Mouse (Mus musculus): ENCODE measurements at regions not wholly inside any gene's neighbourhood (a gene's known extent, or its start where the extent isn't known, plus 50 kb on each side); places are given as distances from the start of the nearest gene placed in this dataset.

- Histone ChIP-seq H3K9me3 (replicated peaks; ENCODE audit: control insufficient read depth, low read length) (no peaks in the 10 kb centered on the region), H3K4me2 (ENCODE audit: low read depth, low read length) (no peak overlapping the region), H3K4me1 (ENCODE audit: control insufficient read depth, low read depth, low read length) (no peaks in the 10 kb centered on the region), H3K27ac (ENCODE audit: low read length) (no peak overlapping the region), H3K27me3 (ENCODE audit: control insufficient read depth, insufficient read depth, low read depth, low read length) (no peaks in the 10 kb centered on the region), H3K4me3 (ENCODE audit: low read depth, low read length) (no peak overlapping the region), H3K36me3 (ENCODE audit: control insufficient read depth, insufficient read depth) (no peaks in the 10 kb centered on the region), H3K9ac (ENCODE audit: low read depth, low read length) (no peak overlapping the region)
- no peak for ATAC-seq (ENCODE audit: low read depth)
- WGBS (ENCODE audit: insufficient replicate concordance) = 59% methylated on average over 3 of the region's 3 CpGs
Observed at GRCm38 (mm10) chr15:40223272-40223671, 89.1 kb downstream of the 9330182O14Rik start.

- no peak overlapping the region for H3K27ac ChIP-seq (ENCODE audit: low read length)
- H3K4me3 ChIP-seq (ENCODE audit: low read depth, low read length) = no peak overlapping the region
- no peaks in the 10 kb centered on the region for H3K4me1 ChIP-seq (ENCODE audit: control insufficient read depth, low read depth, low read length)
- no peak overlapping the region for H3K4me2 ChIP-seq (ENCODE audit: low read depth, low read length)
- WGBS (ENCODE audit: insufficient replicate concordance) = 59% methylated on average over 4 of the region's 4 CpGs
- ATAC-seq (ENCODE audit: low read depth) = no peak
- no peaks in the 10 kb centered on the region for H3K9me3 ChIP-seq (replicated peaks; ENCODE audit: control insufficient read depth, low read length)
- no peaks in the 10 kb centered on the region for H3K36me3 ChIP-seq (ENCODE audit: control insufficient read depth, insufficient read depth)
- H3K9ac ChIP-seq (ENCODE audit: low read depth, low read length) = no peak overlapping the region
- H3K27me3 ChIP-seq (ENCODE audit: control insufficient read depth, insufficient read depth, low read depth, low read length) = no peaks in the 10 kb centered on the region
Observed at GRCm38 (mm10) chr15:40241764-40242163, 107.6 kb downstream of the 9330182O14Rik start.

DNA sequence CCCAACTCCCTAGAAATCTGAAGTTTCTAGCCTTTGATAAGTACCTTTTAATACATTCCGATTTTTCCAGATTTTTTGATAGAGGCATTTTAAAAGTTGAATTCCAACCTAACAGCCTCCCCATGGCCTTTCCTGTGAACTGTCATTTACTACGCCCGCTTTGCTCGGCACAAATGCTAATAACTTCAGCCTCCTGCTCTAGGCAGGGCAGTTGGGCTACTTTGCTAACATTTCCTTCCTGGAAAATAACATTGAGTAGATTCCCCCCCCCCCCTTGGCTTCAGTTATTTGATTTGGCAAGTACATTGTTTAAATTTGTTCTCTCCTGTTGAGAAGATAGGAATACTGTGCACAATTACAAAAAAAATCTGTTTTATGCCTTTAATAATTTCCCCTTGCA is 114.8 kb downstream of the 9330182O14Rik start:
- Histone ChIP-seq H3K9ac (ENCODE audit: low read depth, low read length) (no peak overlapping the region), H3K4me3 (ENCODE audit: low read depth, low read length) (no peak overlapping the region), H3K27me3 (ENCODE audit: control insufficient read depth, insufficient read depth, low read depth, low read length) (no peaks in the 10 kb centered on the region), H3K27ac (ENCODE audit: low read length) (no peak overlapping the region), H3K36me3 (ENCODE audit: control insufficient read depth, insufficient read depth) (no peaks in the 10 kb centered on the region), H3K9me3 (replicated peaks; ENCODE audit: control insufficient read depth, low read length) (no peaks in the 10 kb centered on the region), H3K4me2 (ENCODE audit: low read depth, low read length) (no peak overlapping the region), H3K4me1 (ENCODE audit: control insufficient read depth, low read depth, low read length) (no peaks in the 10 kb centered on the region)
- WGBS (ENCODE audit: insufficient replicate concordance) = 53% methylated on average over 4 of the region's 4 CpGs
- no peak for ATAC-seq (ENCODE audit: low read depth)

DNA sequence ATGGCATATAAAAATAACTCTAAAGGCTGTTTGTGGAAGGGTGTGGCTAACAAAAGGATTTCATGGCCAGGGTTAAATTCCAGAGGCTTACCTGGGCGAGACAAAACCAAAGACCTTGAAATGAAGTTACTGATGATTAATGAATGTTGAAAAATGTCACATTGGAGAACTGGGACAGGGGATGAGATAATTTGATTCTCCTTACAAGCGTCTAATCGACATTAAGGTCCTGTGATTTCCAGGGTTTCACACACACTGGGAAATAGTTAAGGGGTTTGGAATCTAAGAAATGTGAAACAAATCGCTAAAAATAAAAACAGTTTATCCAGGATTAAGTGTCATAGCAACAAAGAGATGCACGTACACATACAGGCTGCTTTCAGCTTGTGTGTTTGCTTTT is 125.3 kb downstream of the 9330182O14Rik start:
- Histone ChIP-seq H3K27ac (ENCODE audit: low read length) (no peak overlapping the region), H3K4me3 (ENCODE audit: low read depth, low read length) (no peak overlapping the region), H3K9me3 (replicated peaks; ENCODE audit: control insufficient read depth, low read length) (no peaks in the 10 kb centered on the region), H3K36me3 (ENCODE audit: control insufficient read depth, insufficient read depth) (no peaks in the 10 kb centered on the region), H3K27me3 (ENCODE audit: control insufficient read depth, insufficient read depth, low read depth, low read length) (no peaks in the 10 kb centered on the region), H3K4me1 (ENCODE audit: control insufficient read depth, low read depth, low read length) (no peaks in the 10 kb centered on the region), H3K9ac (ENCODE audit: low read depth, low read length) (no peak overlapping the region), H3K4me2 (ENCODE audit: low read depth, low read length) (no peak overlapping the region)
- 57% methylated on average over 5 of the region's 5 CpGs for WGBS (ENCODE audit: insufficient replicate concordance)
- no peak for ATAC-seq (ENCODE audit: low read depth)

DNA sequence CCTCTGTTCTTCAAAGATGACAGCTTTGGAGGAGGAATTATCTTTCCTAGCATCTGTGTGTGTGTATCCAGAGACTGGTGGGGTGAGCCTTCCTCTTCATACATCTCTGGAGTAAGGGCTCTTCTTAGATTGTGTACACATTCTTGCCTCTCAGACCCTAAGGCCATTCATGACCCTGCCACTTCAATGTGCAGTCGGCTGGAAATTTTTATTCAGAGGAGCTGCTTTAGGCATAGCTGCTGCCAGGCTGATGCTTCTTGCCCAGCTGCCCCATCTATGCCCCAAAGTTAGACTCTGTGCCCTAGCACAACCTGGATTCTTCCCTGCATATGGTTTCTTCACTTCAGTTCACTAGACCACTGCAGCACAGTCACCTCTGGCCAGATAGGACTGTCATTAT is 144.9 kb downstream of the 9330182O14Rik start:
- no peaks in the 10 kb centered on the region for H3K36me3 ChIP-seq (ENCODE audit: control insufficient read depth, insufficient read depth)
- no peak overlapping the region for H3K9ac ChIP-seq (ENCODE audit: low read depth, low read length)
- 61% methylated on average over 1 of the region's 1 CpGs for WGBS (ENCODE audit: insufficient replicate concordance)
- H3K9me3 ChIP-seq (replicated peaks; ENCODE audit: control insufficient read depth, low read length) = no peaks in the 10 kb centered on the region
- H3K27me3 ChIP-seq (ENCODE audit: control insufficient read depth, insufficient read depth, low read depth, low read length) = no peaks in the 10 kb centered on the region
- no peak for ATAC-seq (ENCODE audit: low read depth)
- H3K4me2 ChIP-seq (ENCODE audit: low read depth, low read length) = no peak overlapping the region
- no peaks in the 10 kb centered on the region for H3K4me1 ChIP-seq (ENCODE audit: control insufficient read depth, low read depth, low read length)
- H3K4me3 ChIP-seq (ENCODE audit: low read depth, low read length) = no peak overlapping the region
- H3K27ac ChIP-seq (ENCODE audit: low read length) = no peak overlapping the region

DNA sequence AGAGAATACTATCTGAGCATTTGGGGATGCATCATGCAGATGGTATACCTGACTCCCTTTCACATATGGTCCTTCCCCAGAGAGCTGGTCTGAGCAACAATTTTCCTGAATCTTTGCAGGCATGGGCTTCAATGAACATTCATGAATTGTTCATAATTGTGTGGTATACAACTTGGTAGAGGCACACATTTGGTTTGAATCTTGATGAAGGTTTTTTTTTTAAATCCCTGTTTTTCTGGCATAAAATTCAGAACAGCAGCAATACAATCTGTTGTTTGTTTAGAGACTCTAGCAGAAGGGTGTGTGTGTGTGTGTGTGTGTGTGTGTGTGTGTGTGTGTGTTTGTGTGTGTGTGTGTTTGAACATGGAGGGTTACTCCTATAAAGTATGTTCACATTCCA is 146.4 kb downstream of the 9330182O14Rik start:
- Histone ChIP-seq H3K27me3 (ENCODE audit: control insufficient read depth, insufficient read depth, low read depth, low read length) (no peaks in the 10 kb centered on the region), H3K4me3 (ENCODE audit: low read depth, low read length) (no peak overlapping the region), H3K4me2 (ENCODE audit: low read depth, low read length) (no peak overlapping the region), H3K27ac (ENCODE audit: low read length) (no peak overlapping the region), H3K9ac (ENCODE audit: low read depth, low read length) (no peak overlapping the region), H3K9me3 (replicated peaks; ENCODE audit: control insufficient read depth, low read length) (no peaks in the 10 kb centered on the region), H3K36me3 (ENCODE audit: control insufficient read depth, insufficient read depth) (no peaks in the 10 kb centered on the region), H3K4me1 (ENCODE audit: control insufficient read depth, low read depth, low read length) (no peaks in the 10 kb centered on the region)
- ATAC-seq (ENCODE audit: low read depth) = no peak

DNA sequence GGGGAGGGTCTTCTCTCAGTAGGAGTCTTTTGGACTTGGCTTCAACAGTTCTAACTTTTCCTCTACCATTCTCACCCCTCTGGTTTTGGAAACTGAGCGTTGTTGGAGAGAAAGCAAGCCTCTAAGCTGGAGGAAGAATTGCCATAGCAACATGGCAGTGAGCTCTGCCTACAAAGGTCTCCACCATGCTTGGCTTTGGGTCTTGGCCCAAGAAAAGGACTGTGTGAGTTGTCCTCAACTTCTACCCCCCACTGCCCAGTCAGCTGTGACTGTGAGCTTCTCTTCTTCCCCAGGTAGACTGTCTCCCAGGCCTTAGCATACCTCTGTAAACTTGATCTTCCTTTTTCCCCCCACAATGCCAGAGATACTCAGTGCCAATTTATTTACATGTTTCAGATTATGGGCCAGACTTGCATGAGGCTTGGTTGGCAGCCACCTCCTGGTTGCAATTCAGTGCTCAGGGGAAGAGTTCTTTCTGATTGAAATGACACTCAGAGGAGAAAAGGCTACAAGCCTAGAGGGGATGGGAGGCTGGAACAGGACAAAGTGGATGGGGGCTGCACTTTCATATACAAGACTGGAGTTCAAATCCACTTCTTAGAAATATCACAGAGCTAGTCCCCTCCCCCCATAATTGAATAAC is 147.0 kb downstream of the 9330182O14Rik start:
- Histone ChIP-seq H3K36me3 (ENCODE audit: control insufficient read depth, insufficient read depth) (no peaks in the 10 kb centered on the region), H3K4me1 (ENCODE audit: control insufficient read depth, low read depth, low read length) (no peaks in the 10 kb centered on the region), H3K4me2 (ENCODE audit: low read depth, low read length) (no peak overlapping the region), H3K27ac (ENCODE audit: low read length) (no peak overlapping the region), H3K9ac (ENCODE audit: low read depth, low read length) (no peak overlapping the region), H3K9me3 (replicated peaks; ENCODE audit: control insufficient read depth, low read length) (no peaks in the 10 kb centered on the region), H3K27me3 (ENCODE audit: control insufficient read depth, insufficient read depth, low read depth, low read length) (no peaks in the 10 kb centered on the region), H3K4me3 (ENCODE audit: low read depth, low read length) (no peak overlapping the region)
- whole genome bisulfite sequencing (ENCODE audit: insufficient replicate concordance) = 36% methylated on average over 1 of the region's 1 CpGs
- no peak for ATAC-seq (ENCODE audit: low read depth)

DNA sequence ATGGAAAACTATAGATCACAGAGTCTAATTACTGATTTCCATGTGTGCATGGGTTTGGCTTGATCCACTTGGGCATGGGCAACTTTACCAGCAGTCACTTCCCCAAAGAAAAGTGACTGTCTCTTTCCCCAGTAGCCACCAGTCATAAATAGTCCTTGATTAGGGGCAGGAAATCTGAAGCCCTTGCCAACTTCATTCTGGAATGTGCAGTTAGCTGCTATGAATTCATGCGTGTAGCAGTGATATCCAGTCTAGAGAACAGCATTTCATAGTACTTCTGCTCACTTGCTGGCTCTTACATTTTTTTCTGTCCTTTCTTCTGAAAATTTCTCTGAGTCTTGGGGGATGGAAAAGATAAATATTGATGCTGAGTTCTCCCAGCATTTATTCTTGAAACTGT is 157.4 kb downstream of the 9330182O14Rik start:
- no peak overlapping the region for H3K4me2 ChIP-seq (ENCODE audit: low read depth, low read length)
- no peaks in the 10 kb centered on the region for H3K27me3 ChIP-seq (ENCODE audit: control insufficient read depth, insufficient read depth, low read depth, low read length)
- 53% methylated on average over 1 of the region's 1 CpGs for WGBS (ENCODE audit: insufficient replicate concordance)
- no peak overlapping the region for H3K4me3 ChIP-seq (ENCODE audit: low read depth, low read length)
- ATAC-seq (ENCODE audit: low read depth) = no peak
- no peaks in the 10 kb centered on the region for H3K9me3 ChIP-seq (replicated peaks; ENCODE audit: control insufficient read depth, low read length)
- H3K27ac ChIP-seq (ENCODE audit: low read length) = no peak overlapping the region
- no peak overlapping the region for H3K9ac ChIP-seq (ENCODE audit: low read depth, low read length)
- no peaks in the 10 kb centered on the region for H3K36me3 ChIP-seq (ENCODE audit: control insufficient read depth, insufficient read depth)
- no peaks in the 10 kb centered on the region for H3K4me1 ChIP-seq (ENCODE audit: control insufficient read depth, low read depth, low read length)

GRCm38 (mm10) chr15:40312226-40312625 is 178.1 kb downstream of the 9330182O14Rik start:
- Histone ChIP-seq H3K9me3 (replicated peaks; ENCODE audit: control insufficient read depth, low read length) (no peaks in the 10 kb centered on the region), H3K9ac (ENCODE audit: low read depth, low read length) (no peak overlapping the region), H3K4me2 (ENCODE audit: low read depth, low read length) (no peak overlapping the region), H3K36me3 (ENCODE audit: control insufficient read depth, insufficient read depth) (no peaks in the 10 kb centered on the region), H3K4me1 (ENCODE audit: control insufficient read depth, low read depth, low read length) (no peaks in the 10 kb centered on the region), H3K4me3 (ENCODE audit: low read depth, low read length) (no peak overlapping the region), H3K27ac (ENCODE audit: low read length) (no peak overlapping the region), H3K27me3 (ENCODE audit: control insufficient read depth, insufficient read depth, low read depth, low read length) (no peaks in the 10 kb centered on the region)
- ATAC-seq (ENCODE audit: low read depth) = no peak
- 47% methylated on average over 2 of the region's 2 CpGs for WGBS (ENCODE audit: insufficient replicate concordance)
